Mouse (Mus musculus) right cerebral cortex, postnatal 14 days (tissue): ENCODE measurements around the gene Hmox2.

ENCODE experiments used
- DNase-seq: peaks from one replicate; pipeline ENCODE4 v3.0.0; 2022

Gene Hmox2

GRCm38 (mm10) chr16:4785706-4786105 lies 59.5 kb downstream of the Hmox2 start:
- DNase-seq: no peak

GRCm38 (mm10) chr16:4788176-4788575 lies 62.0 kb downstream of the Hmox2 start:
- no peak for DNase-seq

GRCm38 (mm10) chr16:4789311-4789768 lies 63.2 kb downstream of the Hmox2 start:
- no peak for DNase-seq

- DNase-seq: peak; percentile 97
These were observed 63.8 kb downstream of the Hmox2 start, which contains the start of gene Cdip1 for GRCm38 (mm10) chr16:4789810-4790559. Cdip1 (minus strand) TSS chr16:4790292.

GRCm38 (mm10) chr16:4791332-4791731 lies 65.2 kb downstream of the Hmox2 start:
- no peak for DNase-seq

GRCm38 (mm10) chr16:4796631-4797030 lies 70.5 kb downstream of the Hmox2 start:
- no peak for DNase-seq
